Mouse (Mus musculus) heart, embryonic 15.5 days (tissue): ENCODE data around the gene Lsamp. TPM values are rescaled to one million over a fixed set of nuclear protein-coding genes. Genes with fewer than 3 reads are reported as not detected.

ENCODE experiments used
- ATAC-seq: fragments of 200-750 bp; cut with Nextera tagmentation; replicated peaks from 2 replicates; pipeline ENCODE4 v1.8.0; 2017; ENCODE audit warnings: low read depth, moderate TSS enrichment; ENCODE audit not compliant: insufficient number of reproducible peaks, insufficient read depth, low FRiP score
- H3K27ac ChIP-seq: fragments of 300-500 bp; sonication (generic); 2 replicates; pipeline ENCODE4 v1.5.1; 2015; ENCODE audit warnings: mild to moderate bottlenecking, inconsistent platforms
- H3K27me3 ChIP-seq: fragments of 300-500 bp; sonication (generic); 2 replicates; pipeline ENCODE4 v1.6.1; 2015; ENCODE audit warnings: inconsistent platforms
- H3K36me3 ChIP-seq: fragments of 300-500 bp; sonication (generic); 2 replicates; pipeline ENCODE4 v1.6.1; 2015; ENCODE audit warnings: mild to moderate bottlenecking, inconsistent platforms
- H3K4me1 ChIP-seq: fragments of 300-500 bp; sonication (generic); replicated peaks from 2 replicates; pipeline ENCODE4 v1.6.1; 2015; ENCODE audit warnings: inconsistent platforms
- H3K4me2 ChIP-seq: fragments of 300-500 bp; sonication (generic); 2 replicates; pipeline ENCODE4 v1.6.1; 2015; ENCODE audit warnings: inconsistent platforms, mild to moderate bottlenecking, moderate library complexity
- H3K4me3 ChIP-seq: fragments of 300-500 bp; sonication (generic); 2 replicates; pipeline ENCODE4 v1.5.1; 2015; ENCODE audit warnings: mild to moderate bottlenecking, inconsistent platforms
- H3K9ac ChIP-seq: fragments of 300-500 bp; sonication (generic); 2 replicates; pipeline ENCODE4 v1.6.1; 2015; ENCODE audit warnings: mild to moderate bottlenecking, inconsistent platforms
- H3K9me3 ChIP-seq: fragments of 300-500 bp; sonication (generic); replicated peaks from 2 replicates; pipeline ENCODE4 v1.6.1; 2016; ENCODE audit warnings: inconsistent platforms
- WGBS: fragments of 180-500 bp; shearing (Covaris S2); methylation state at CpG from one replicate; pipeline ENCODE4 v1.1.7; 2015; ENCODE audit warnings: mixed read lengths; 5-methylcytosine and 5-hydroxymethylcytosine counted together
- polyA plus RNA-seq: library from polyadenylated mRNA; unstranded; fragments of >200 nt; fragmentation: Nextera tagmentation; extraction: Ambion mirVana; gene quantifications from 2 replicates; pipeline ENCODE4 v1.2.1, GENCODE M21; 2015

The Lsamp gene
- polyA plus RNA-seq, 1 experiment from 2014 or later: 1.7 TPM

DNA sequence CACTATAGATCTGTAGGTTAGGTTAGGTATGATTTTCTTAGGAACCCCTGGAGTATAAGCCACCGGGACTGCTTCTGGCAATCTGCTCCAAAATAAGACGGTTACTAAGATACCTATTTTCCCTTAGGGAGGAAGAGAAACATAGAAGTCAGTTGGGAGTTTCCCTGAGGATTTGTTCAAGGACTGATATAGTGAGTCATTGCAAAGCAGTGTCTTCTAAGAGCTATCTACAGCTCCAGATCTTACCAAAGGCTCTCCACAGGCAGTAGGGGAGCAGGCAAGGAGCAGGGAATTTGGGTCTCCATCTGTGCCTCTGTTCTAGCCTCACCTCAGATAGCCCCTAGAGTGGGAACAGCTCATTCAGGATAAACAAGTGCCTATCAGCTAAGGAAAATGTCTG is 2047.9 kb downstream of the Lsamp start:
- Histone ChIP-seq H3K9ac (no peak overlapping the region), H3K4me2 (no peak overlapping the region), H3K9me3 (no peaks in the 10 kb centered on the region), H3K4me1 (no peaks in the 10 kb centered on the region), H3K27ac (no peak overlapping the region), H3K36me3 (no peaks in the 10 kb centered on the region), H3K27me3 (no peaks in the 10 kb centered on the region), H3K4me3 (no peak overlapping the region)
- ATAC-seq: no peak
- 67% methylated on average over 2 of the region's 2 CpGs for WGBS

DNA sequence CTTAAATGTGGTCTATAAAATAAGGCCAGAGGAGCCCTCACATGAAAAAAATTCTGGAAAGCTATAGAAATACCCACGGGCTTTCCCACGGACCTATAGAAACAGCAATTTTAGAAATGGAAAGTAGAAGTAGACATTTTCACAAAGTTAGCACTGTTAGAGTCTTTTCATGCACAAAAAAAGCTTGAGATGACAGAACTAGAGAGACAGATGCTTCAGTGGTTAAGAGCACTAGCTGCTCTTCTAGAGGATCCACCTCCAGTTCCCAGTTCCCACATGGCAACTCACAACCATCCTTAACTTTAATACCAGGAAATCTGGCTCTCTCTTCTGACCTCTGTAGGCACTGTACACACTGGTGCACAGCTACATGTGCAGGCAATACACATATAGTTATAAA is 2049.3 kb downstream of the Lsamp start:
- Histone ChIP-seq H3K4me2 (no peak overlapping the region), H3K4me3 (no peak overlapping the region), H3K27ac (no peak overlapping the region), H3K27me3 (no peaks in the 10 kb centered on the region), H3K9ac (no peak overlapping the region), H3K9me3 (no peaks in the 10 kb centered on the region), H3K36me3 (no peaks in the 10 kb centered on the region), H3K4me1 (no peaks in the 10 kb centered on the region)
- ATAC-seq: no peak
- 91% methylated on average over 2 of the region's 2 CpGs for WGBS

DNA sequence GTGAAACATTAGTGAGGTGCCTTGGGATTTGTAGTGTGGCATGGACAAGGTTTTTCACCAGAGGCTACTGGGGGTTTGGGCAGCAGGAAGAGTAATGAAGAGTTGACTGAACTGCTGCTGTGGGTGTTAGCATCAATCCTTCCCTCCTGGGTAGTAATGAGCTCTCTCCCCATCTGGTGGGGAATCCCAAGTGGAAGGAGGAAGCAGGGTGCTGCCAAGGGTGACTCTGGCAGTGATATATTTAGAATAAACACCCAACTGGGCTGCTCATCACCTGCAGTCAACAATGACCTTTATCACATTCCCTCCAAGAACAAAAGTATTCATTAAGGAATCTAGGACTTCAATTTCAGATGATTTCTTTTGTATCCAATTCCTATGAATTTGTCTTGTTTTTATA is 2064.0 kb downstream of the Lsamp start:
- Histone ChIP-seq H3K36me3 (no peaks in the 10 kb centered on the region), H3K27me3 (no peaks in the 10 kb centered on the region), H3K4me2 (no peak overlapping the region), H3K9me3 (no peaks in the 10 kb centered on the region), H3K4me1 (no peaks in the 10 kb centered on the region), H3K4me3 (no peak overlapping the region), H3K27ac (no peak overlapping the region), H3K9ac (no peak overlapping the region)
- ATAC-seq: no peak

DNA sequence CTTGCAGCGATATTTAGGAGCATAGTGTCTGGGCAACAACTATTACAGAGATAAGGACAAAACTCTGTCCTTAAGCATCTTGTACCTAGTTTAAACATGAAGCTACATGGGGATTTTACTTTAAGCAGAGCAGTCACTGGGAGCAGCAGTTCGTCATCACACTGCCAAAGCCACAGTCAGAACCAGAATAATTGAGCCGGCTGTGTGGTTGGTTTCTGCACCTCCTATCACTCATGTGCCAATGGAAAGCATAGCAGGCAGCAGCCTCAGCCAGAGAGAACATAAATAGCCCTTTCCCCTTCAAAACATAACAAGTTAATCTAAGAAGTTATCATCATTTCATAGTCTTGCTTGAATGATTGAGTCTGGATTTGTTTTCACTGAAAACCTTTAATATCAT is 2075.8 kb downstream of the Lsamp start:
- Histone ChIP-seq H3K4me2 (no peak overlapping the region), H3K9ac (no peak overlapping the region), H3K4me3 (no peak overlapping the region), H3K9me3 (no peaks in the 10 kb centered on the region), H3K4me1 (peaks cover 10% of the 10 kb centered on the region), H3K27me3 (no peaks in the 10 kb centered on the region), H3K36me3 (no peaks in the 10 kb centered on the region), H3K27ac (no peak overlapping the region)
- 37% methylated on average over 3 of the region's 3 CpGs for WGBS
- ATAC-seq: no peak

DNA sequence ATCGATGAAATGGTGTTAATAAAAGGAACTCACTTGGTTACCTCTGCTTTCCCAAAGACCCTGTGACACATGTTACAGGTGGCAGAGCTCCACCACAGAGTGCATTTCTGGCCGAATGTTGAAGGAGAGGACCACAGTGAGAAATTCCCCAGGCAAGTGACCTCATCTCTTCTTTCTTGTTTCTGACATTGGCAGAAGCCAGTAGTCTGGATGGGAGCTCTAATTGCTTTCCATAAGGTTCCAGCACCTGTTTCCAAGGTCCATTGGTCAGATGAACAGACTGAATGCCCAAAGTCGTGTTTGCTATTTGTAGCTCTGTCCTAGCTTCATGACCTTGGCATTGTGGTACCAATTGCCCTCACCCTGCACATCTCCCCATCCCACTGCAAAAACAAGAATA is 2090.2 kb downstream of the Lsamp start:
- Histone ChIP-seq H3K4me1 (no peaks in the 10 kb centered on the region), H3K27me3 (no peaks in the 10 kb centered on the region), H3K9ac (no peak overlapping the region), H3K4me3 (no peak overlapping the region), H3K9me3 (no peaks in the 10 kb centered on the region), H3K27ac (no peak overlapping the region), H3K36me3 (no peaks in the 10 kb centered on the region), H3K4me2 (no peak overlapping the region)
- no peak for ATAC-seq
- 69% methylated on average over 3 of the region's 3 CpGs for WGBS

DNA sequence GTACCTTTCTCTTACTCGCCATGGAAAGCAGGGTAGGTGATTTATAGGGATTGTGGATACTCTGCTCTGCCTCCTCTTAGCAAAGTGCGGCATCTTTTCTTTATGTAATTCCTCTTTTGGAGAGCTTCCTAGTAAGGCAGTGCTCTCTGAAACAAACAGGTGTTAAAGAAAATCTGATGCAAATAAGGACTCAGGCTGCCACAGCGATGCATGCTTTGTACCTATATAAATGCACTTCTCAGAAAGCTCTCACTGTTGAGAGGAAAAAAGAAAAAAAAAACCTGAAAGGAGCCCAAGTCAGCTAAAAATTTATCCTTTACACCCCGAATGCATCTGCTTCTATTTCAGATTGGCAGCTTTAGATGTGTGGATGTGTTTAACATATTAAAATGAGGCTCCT is 2095.4 kb downstream of the Lsamp start:
- no peak overlapping the region for H3K4me2 ChIP-seq
- H3K4me1 ChIP-seq: no peaks in the 10 kb centered on the region
- H3K9me3 ChIP-seq: no peaks in the 10 kb centered on the region
- H3K27ac ChIP-seq: no peak overlapping the region
- no peak overlapping the region for H3K4me3 ChIP-seq
- ATAC-seq: no peak
- H3K36me3 ChIP-seq: no peaks in the 10 kb centered on the region
- H3K27me3 ChIP-seq: no peaks in the 10 kb centered on the region
- 78% methylated on average over 4 of the region's 4 CpGs for WGBS
- H3K9ac ChIP-seq: no peak overlapping the region

DNA sequence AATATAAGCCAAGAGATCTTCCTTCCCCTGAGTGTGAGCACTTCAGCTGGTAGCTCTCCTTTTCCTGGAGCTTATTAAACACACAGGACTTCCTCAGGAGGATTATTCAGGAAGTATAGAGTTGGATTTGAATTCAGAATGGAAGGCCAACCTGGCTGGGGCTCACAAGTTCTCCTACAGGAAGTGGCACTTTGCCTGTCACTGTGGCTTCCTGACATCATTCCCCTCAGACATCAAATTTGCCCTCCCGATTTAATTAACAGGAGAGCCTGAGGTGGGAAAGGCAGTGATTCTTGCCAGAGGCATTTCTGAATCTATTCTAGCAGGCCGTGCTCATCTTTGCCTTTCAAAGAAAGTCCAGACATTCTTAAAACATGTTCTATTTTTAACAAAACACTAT is 2097.4 kb downstream of the Lsamp start:
- no peaks in the 10 kb centered on the region for H3K27me3 ChIP-seq
- H3K9ac ChIP-seq: no peak overlapping the region
- no peak overlapping the region for H3K4me2 ChIP-seq
- H3K36me3 ChIP-seq: no peaks in the 10 kb centered on the region
- no peak for ATAC-seq
- H3K27ac ChIP-seq: no peak overlapping the region
- H3K4me3 ChIP-seq: no peak overlapping the region
- H3K9me3 ChIP-seq: no peaks in the 10 kb centered on the region
- 51% methylated on average over 2 of the region's 2 CpGs for WGBS
- H3K4me1 ChIP-seq: no peaks in the 10 kb centered on the region

DNA sequence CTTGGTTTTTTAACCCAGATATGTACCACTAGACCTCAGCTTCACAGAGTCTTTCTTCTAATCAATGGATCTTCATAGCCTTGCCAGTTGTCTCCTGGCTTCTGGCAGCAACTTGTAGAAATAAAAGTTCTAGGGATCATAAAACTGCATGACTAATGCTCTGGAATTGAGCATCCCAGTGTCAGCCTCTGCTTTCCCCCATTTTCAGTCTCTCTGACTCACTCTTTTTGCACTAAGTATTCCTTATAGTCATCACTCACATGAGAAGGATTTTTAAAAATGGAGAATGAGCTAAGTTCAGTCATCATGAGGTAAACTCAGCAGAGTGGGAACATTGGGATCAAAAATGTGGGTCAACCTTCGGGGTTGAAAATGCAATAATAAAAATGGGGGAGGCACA is 2113.3 kb downstream of the Lsamp start:
- Histone ChIP-seq H3K4me1 (no peaks in the 10 kb centered on the region), H3K9ac (no peak overlapping the region), H3K9me3 (no peaks in the 10 kb centered on the region), H3K27ac (no peak overlapping the region), H3K27me3 (no peaks in the 10 kb centered on the region), H3K4me2 (no peak overlapping the region), H3K4me3 (no peak overlapping the region), H3K36me3 (no peaks in the 10 kb centered on the region)
- no peak for ATAC-seq
- WGBS: 68% methylated on average over 1 of the region's 1 CpGs

DNA sequence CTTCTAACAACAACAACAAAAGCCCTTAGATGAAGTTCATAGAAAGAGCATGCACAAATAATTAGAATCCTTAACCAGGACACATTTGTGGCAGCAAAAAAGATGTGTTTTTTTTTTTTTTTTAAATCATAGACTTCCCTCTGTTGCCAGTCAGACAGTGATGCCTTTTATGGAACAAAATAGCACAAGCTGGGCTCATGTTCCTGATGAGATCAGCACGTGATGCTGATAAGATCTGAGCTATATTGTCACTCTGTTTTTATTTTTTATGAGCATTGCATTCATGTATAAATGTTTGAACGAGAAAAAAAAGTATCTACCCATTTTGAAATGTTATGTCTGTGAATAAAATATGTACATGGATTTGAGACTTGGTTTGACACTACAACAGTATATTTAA is 2118.0 kb downstream of the Lsamp start:
- ATAC-seq: no peak
- no peak overlapping the region for H3K27ac ChIP-seq
- no peaks in the 10 kb centered on the region for H3K4me1 ChIP-seq
- H3K9ac ChIP-seq: no peak overlapping the region
- H3K27me3 ChIP-seq: no peaks in the 10 kb centered on the region
- H3K36me3 ChIP-seq: no peaks in the 10 kb centered on the region
- H3K4me2 ChIP-seq: no peak overlapping the region
- 32% methylated on average over 2 of the region's 2 CpGs for WGBS
- no peaks in the 10 kb centered on the region for H3K9me3 ChIP-seq
- H3K4me3 ChIP-seq: no peak overlapping the region

DNA sequence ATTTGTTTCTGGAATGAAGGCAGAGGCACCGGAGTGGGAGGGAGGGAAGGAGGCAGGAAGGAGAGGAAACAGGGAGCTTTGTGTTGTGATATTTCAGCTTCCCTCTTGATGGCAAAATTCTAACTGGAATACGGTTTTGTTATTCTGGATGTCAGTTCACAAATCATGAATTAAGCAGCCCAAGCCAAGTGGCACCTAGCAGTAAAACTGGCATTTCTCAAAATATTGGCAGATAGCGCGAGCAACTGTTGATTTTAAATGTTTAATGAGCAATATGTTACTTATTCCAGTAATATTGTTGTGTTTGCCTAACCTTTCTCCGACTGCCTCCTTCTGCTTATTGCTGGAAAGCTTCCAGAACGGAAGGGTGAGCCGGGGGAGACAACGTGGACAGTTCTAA is 2118.5 kb downstream of the Lsamp start:
- no peaks in the 10 kb centered on the region for H3K27me3 ChIP-seq
- H3K9ac ChIP-seq: no peak overlapping the region
- H3K4me1 ChIP-seq: no peaks in the 10 kb centered on the region
- no peaks in the 10 kb centered on the region for H3K9me3 ChIP-seq
- no peaks in the 10 kb centered on the region for H3K36me3 ChIP-seq
- WGBS: 50% methylated on average over 8 of the region's 8 CpGs
- no peak overlapping the region for H3K27ac ChIP-seq
- no peak for ATAC-seq
- H3K4me3 ChIP-seq: no peak overlapping the region
- no peak overlapping the region for H3K4me2 ChIP-seq

DNA sequence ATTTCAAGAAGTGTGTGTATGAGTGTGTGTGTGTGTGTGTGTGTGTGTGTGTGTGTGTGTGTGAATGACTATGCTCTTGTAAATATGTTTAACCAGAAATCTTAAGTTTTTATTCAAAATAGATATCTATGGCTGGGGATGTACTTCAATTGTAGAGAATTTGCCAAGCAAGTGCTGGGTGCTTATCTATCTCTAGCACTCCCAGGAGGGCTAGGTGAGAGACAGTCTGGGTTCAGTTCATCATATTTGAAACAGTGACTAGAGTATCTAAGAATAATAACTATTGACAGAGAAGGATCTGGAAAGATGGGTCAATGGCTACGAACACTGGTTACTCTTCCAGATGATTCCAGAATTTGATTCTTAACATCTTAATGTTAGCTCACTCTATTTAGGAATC is 2128.1 kb downstream of the Lsamp start:
- Histone ChIP-seq H3K27me3 (no peaks in the 10 kb centered on the region), H3K36me3 (no peaks in the 10 kb centered on the region), H3K9me3 (no peaks in the 10 kb centered on the region), H3K27ac (no peak overlapping the region), H3K4me3 (no peak overlapping the region), H3K4me1 (no peaks in the 10 kb centered on the region), H3K4me2 (no peak overlapping the region), H3K9ac (no peak overlapping the region)
- no peak for ATAC-seq
- WGBS: 76% methylated on average over 1 of the region's 1 CpGs

DNA sequence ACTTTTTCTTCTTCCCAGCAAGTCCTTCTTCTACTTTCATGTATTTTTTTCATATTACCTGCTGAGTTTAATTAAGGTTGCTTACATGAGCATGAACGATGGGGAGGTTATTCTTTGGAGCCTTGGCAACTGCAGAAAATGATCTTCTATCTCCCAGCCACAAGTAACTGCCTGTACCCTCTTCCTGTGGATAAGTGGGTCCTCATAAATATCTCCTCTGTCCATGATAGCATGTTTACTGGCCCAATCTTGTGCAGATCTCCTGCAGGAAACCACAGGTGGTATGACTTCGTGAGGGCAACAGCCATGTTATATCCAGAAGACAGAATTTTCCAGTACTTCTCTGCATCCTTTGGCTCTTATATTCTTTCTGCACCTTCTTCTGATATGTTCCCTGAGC is 2129.1 kb downstream of the Lsamp start:
- no peak overlapping the region for H3K9ac ChIP-seq
- 71% methylated on average over 2 of the region's 2 CpGs for WGBS
- H3K27ac ChIP-seq: no peak overlapping the region
- no peak overlapping the region for H3K4me3 ChIP-seq
- H3K4me1 ChIP-seq: no peaks in the 10 kb centered on the region
- H3K4me2 ChIP-seq: no peak overlapping the region
- ATAC-seq: no peak
- H3K27me3 ChIP-seq: no peaks in the 10 kb centered on the region
- H3K9me3 ChIP-seq: no peaks in the 10 kb centered on the region
- no peaks in the 10 kb centered on the region for H3K36me3 ChIP-seq

DNA sequence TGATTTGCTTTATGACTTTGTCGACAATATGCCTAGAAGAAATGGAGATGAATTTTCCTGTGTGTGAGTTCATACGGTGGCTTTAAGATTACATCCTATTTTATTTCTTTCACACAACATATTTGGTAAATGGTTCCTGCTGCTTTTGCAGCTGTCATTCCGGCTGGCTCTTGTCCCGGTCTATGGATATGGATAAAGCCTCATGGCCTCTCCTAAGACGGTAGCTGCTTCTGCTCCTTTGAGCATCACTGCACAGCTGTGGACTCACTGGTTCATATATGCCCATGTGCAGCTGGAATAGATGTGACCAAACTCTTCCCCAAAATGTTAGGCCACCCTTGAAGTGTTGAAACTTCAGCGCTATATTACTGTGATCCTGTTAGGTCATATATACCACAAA is 2137.6 kb downstream of the Lsamp start:
- H3K36me3 ChIP-seq: no peaks in the 10 kb centered on the region
- H3K4me1 ChIP-seq: no peaks in the 10 kb centered on the region
- no peaks in the 10 kb centered on the region for H3K27me3 ChIP-seq
- ATAC-seq: no peak
- H3K9ac ChIP-seq: no peak overlapping the region
- no peaks in the 10 kb centered on the region for H3K9me3 ChIP-seq
- 85% methylated on average over 6 of the region's 6 CpGs for WGBS
- no peak overlapping the region for H3K4me3 ChIP-seq
- no peak overlapping the region for H3K27ac ChIP-seq
- H3K4me2 ChIP-seq: no peak overlapping the region
